Mouse (Mus musculus): Measurements from ENCODE around the gene Upk3b. TPM values are rescaled to one million over a fixed set of nuclear protein-coding genes. Genes with fewer than 3 reads are reported as not detected.

The Upk3b gene
- not detected for polyA plus RNA-seq (2017; shearing (Covaris generic))

GRCm38 (mm10) chr5:136038258-136039214, at the start of gene Upk3b:
TSS of gene Upk3b (plus strand) at chr5:136038496.

GRCm38 (mm10) chr5:135994725-135995687, 43.3 kb upstream of the Upk3b start, which contains the start of gene Dtx2:
TSS of gene Dtx2 (plus strand) at chr5:135994800.

GRCm38 (mm10) chr5:136054301-136055077, 16.2 kb downstream of the Upk3b start, which contains the start of gene Upk3bl:
TSS of gene Upk3bl (plus strand) at chr5:136054492.

GRCm38 (mm10) chr5:136083669-136084107, 45.4 kb downstream of the Upk3b start, which contains the start of gene Rasa4:
TSS of gene Rasa4 (plus strand) at chr5:136083916.

Other genes starting within 250 kb of the Upk3b start
- not detected for gene Srrm3, start 231.6 kb upstream of the Upk3b start, polyA plus RNA-seq (2017; shearing (Covaris generic))
- gene Hspb1, start 150.6 kb upstream of the Upk3b start, polyA plus RNA-seq (2017; shearing (Covaris generic)): 1.6 TPM
- 65.2 TPM for gene Ywhag, start 103.9 kb upstream of the Upk3b start, polyA plus RNA-seq (2017; shearing (Covaris generic))
- 1.1 TPM for gene Ssc4d, start 64.0 kb upstream of the Upk3b start, polyA plus RNA-seq (2017; shearing (Covaris generic))
- gene Zp3, start 58.4 kb upstream of the Upk3b start, polyA plus RNA-seq (2017; shearing (Covaris generic)): not detected
- 25.0 TPM for gene Dtx2, start 43.7 kb upstream of the Upk3b start, polyA plus RNA-seq (2017; shearing (Covaris generic))
- gene Upk3bl, start 16.0 kb downstream of the Upk3b start, polyA plus RNA-seq (2017; shearing (Covaris generic)): not detected
- gene Rasa4, start 45.4 kb downstream of the Upk3b start, polyA plus RNA-seq (2017; shearing (Covaris generic)): 2.5 TPM
- 171 TPM for gene Polr2j, start 78.1 kb downstream of the Upk3b start, polyA plus RNA-seq (2017; shearing (Covaris generic))
- gene Lrwd1, start 97.6 kb downstream of the Upk3b start, polyA plus RNA-seq (2017; shearing (Covaris generic)): 62.9 TPM
- gene Alkbh4, start 97.7 kb downstream of the Upk3b start, polyA plus RNA-seq (2017; shearing (Covaris generic)): 81.7 TPM
- 94.8 TPM for gene Orai2, start 132.2 kb downstream of the Upk3b start, polyA plus RNA-seq (2017; shearing (Covaris generic))
- 43.9 TPM for gene Prkrip1, start 160.5 kb downstream of the Upk3b start, polyA plus RNA-seq (2017; shearing (Covaris generic))
- 0.17 TPM for gene Sh2b2, start 208.1 kb downstream of the Upk3b start, polyA plus RNA-seq (2017; shearing (Covaris generic))